In genomic region chr12:36041703-36042347, GRCm38 (mm10) we compare ENCODE assay signal across 8 mouse cellular contexts. TPM values are rescaled to one million over a fixed set of nuclear protein-coding genes. Genes with fewer than 3 reads are reported as not detected.
DNase-seq lines count a peak whose midpoint lies in the region; ATAC-seq and TF ChIP-seq lines count a peak whose summit lies in the region.

No protein-coding gene starts in this region.

- H3K27me3 ChIP-seq in intestine, postnatal 0 days (replicated peaks; ENCODE audit: control insufficient read depth, insufficient read depth, low read length), result no peaks in the 10 kb centered on the region
- H3K27me3 ChIP-seq in midbrain, postnatal 0 days (ENCODE audit: insufficient read depth, low read length), result no peaks in the 10 kb centered on the region

- WGBS in intestine, postnatal 0 days, result under 1% methylated on average over 50 of the region's 50 CpGs
- WGBS in midbrain, postnatal 0 days, result under 1% methylated on average over 42 of the region's 50 CpGs

- TF ChIP-seq CTCF in intestine, postnatal 0 days (IDR thresholded peaks at IDR 0.05; ENCODE audit: low read depth), result peak; percentile 63
- peak; percentile 67 for TF ChIP-seq CTCF in midbrain, postnatal 0 days (IDR thresholded peaks at IDR 0.05)

- H3K36me3 ChIP-seq in intestine, postnatal 0 days (ENCODE audit: control insufficient read depth, insufficient read depth), result no peaks in the 10 kb centered on the region
- H3K36me3 ChIP-seq in midbrain, postnatal 0 days (ENCODE audit: insufficient read depth, low read length), result no peaks in the 10 kb centered on the region

- H3K27ac ChIP-seq in intestine, postnatal 0 days (ENCODE audit: low read depth, low read length), result peak overlapping the region; percentile 85
- H3K27ac ChIP-seq in midbrain, postnatal 0 days (ENCODE audit: low read depth, low read length), result peak overlapping the region; percentile 81

- ATAC-seq in intestine, postnatal 0 days, result peak; percentile 59
- peak; percentile 84 for ATAC-seq in midbrain, postnatal 0 days (ENCODE audit: low FRiP score)

- no peaks in the 10 kb centered on the region for H3K9me3 ChIP-seq in intestine, postnatal 0 days (ENCODE audit: control insufficient read depth)
- H3K9me3 ChIP-seq in midbrain, postnatal 0 days (ENCODE audit: low read length), result no peaks in the 10 kb centered on the region

- peak overlapping the region; percentile 88 for H3K4me3 ChIP-seq in intestine, postnatal 0 days (ENCODE audit: low read depth, low read length)
- peak overlapping the region; percentile 53 for H3K4me3 ChIP-seq in midbrain, postnatal 0 days (ENCODE audit: low read depth, low read length)

- H3K9ac ChIP-seq in intestine, postnatal 0 days (ENCODE audit: low read depth, low read length), result peak overlapping the region; percentile 83
- H3K9ac ChIP-seq in midbrain, postnatal 0 days (replicated peaks; ENCODE audit: low read length, poor library complexity, severe bottlenecking), result peak overlapping the region; percentile 80

- peak overlapping the region; percentile 94 for H3K4me2 ChIP-seq in intestine, postnatal 0 days (replicated peaks; ENCODE audit: low read depth)
- peak overlapping the region; percentile 67 for H3K4me2 ChIP-seq in midbrain, postnatal 0 days (ENCODE audit: low read depth, low read length, poor library complexity, severe bottlenecking)

- DNase-seq in B cell, adult 2 months, result peak; percentile 63 to 65
- DNase-seq in adrenal gland, adult 8-10 months, result peak; percentile 5
- DNase-seq in embryo, embryonic 11.5 days (ENCODE audit: low read depth, low spot score), result peak; percentile 30
- peak; percentile 98 for DNase-seq in heart, adult 11 months
- DNase-seq in liver, result peak; percentile 49
- DNase-seq in midbrain, postnatal 0 days (ENCODE audit: low spot score), result peak; percentile 80
- peak; percentile 58 to 80 for DNase-seq in spleen, postnatal 4 days (ENCODE audit: low spot score in 2 of 2)

- H3K4me1 ChIP-seq in intestine, postnatal 0 days (replicated peaks; ENCODE audit: control insufficient read depth, insufficient read depth, low read length), result no peaks in the 10 kb centered on the region
- H3K4me1 ChIP-seq in midbrain, postnatal 0 days (ENCODE audit: insufficient read depth, low read length), result no peaks in the 10 kb centered on the region; the same call in 1 of the 2 replicates

RNA-seq across cellular contexts. Expression of gene Tspan13, which starts 0.5 kb away (rescaled TPM):
- total RNA-seq in adrenal gland, adult 8-10 months (2022), result 10 to 100 TPM in 3 of 4 experiments, 1 to 10 TPM in 1; 8.9 to 18.6 (median 13.8) TPM
- 499 and 565 TPM in 2 replicates for polyA plus RNA-seq in intestine, postnatal 0 days (2015; fragmentation: Nextera tagmentation; extraction: Ambion mirVana)
- total RNA-seq in midbrain, postnatal 0 days (2014; rRNA removed), result 293 and 335 TPM in 2 replicates
- 420 and 425 TPM in 2 replicates for polyA plus RNA-seq in midbrain, postnatal 0 days (2015; fragmentation: Nextera tagmentation; extraction: Ambion mirVana)

RNA-seq across cellular contexts. Expression of gene Agr2, which starts 49.1 kb away (rescaled TPM):
- not detected for total RNA-seq in adrenal gland, adult 8-10 months (2022)
- polyA plus RNA-seq in intestine, postnatal 0 days (2015; fragmentation: Nextera tagmentation; extraction: Ambion mirVana), result 438 and 502 TPM in 2 replicates
- total RNA-seq in midbrain, postnatal 0 days (2014; rRNA removed), result not detected in 2 replicates
- 0.20 TPM in 1 of 2 replicates, not detected in the other for polyA plus RNA-seq in midbrain, postnatal 0 days (2015; fragmentation: Nextera tagmentation; extraction: Ambion mirVana)

Comparison
In these comparisons a context has a peak if more than half of its experiments do, and no peak if none do; other contexts are left out.
1. Peak in every context shown above with its lines: DNase-seq, ATAC-seq, H3K4me3 ChIP-seq and H3K27ac ChIP-seq.
2. DNase-seq: peak in every context shown above with its lines; median percentile 98 in heart, adult 11 months; 80 in midbrain, postnatal 0 days; 69 in spleen, postnatal 4 days; 64 in B cell, adult 2 months; 49 in liver; 30 in embryo, embryonic 11.5 days; 5 in adrenal gland, adult 8-10 months.
3. RNA of gene Tspan13, which starts 0.5 kb away (total RNA-seq): 293 to 335 TPM in midbrain, postnatal 0 days; 8.9 to 18.6 TPM in adrenal gland, adult 8-10 months; every median in the first group is over 10 times any median in the second.